Mouse (Mus musculus) gastrocnemius, postnatal 36 days (tissue): ENCODE data around the gene Map10. TPM values are rescaled to one million over a fixed set of nuclear protein-coding genes. Genes with fewer than 3 reads are reported as not detected.
A peak's percentile ranks its signal among the peaks of the same experiment; 100 is the strongest.

ENCODE experiments used
- DNase-seq, 2 experiments: peaks; one replicate each; pipeline ENCODE4 v3.0.0; 2022
- intact Hi-C: fragments of 180-260 bp; cut with DNase I; formaldehyde crosslinking; loops from one replicate; pipeline ENCODE4 v1.15.1; 2025
- long read RNA-seq, 2 experiments: library from polyadenylated mRNA; stranded (forward); transcript quantifications; one replicate each; pipeline ENCODE4 v2.0.0; 2021
- total RNA-seq, 2 experiments: library from RNA; stranded (reverse); gene quantifications; 2 replicates each; pipeline ENCODE4 v1.2.3; 2021

The Map10 gene
- 1 to 10 TPM; 1.9 to 2.3 TPM for total RNA-seq
- long read RNA-seq, experiment 1, partial matches to known transcripts, result 0 of 1 reads
- long read RNA-seq, experiment 1, other reads (novel, unspliced or antisense), result 0 of 1 reads
- long read RNA-seq, experiment 2, partial matches to known transcripts, result 0 of 4 reads
- long read RNA-seq, experiment 2, other reads (novel, unspliced or antisense), result 0 of 4 reads

DNA sequence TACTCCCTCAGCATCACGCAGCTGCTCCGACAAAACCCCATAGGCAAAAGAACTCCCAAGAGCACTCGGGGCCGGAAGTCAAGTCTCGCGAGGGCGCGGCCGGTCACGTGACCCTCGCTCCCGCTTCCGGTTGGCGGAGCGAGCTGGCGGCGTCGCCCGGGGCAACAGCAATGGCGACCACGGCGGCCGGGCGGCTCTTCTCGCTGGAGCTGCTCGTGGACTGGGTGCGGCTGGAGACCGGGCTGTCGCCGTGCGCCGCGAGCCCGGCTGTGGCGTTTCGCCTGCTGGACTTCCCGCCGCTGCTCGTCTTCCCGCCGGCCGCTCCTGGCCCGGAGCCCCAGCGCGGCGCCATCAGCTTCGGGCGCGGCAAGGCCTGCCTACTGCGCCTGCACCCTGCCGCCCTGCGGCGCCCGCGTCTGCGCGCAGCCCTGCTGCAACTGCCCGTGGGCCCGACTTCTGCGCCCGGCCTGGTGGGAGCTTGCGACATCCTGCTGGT is at the start of gene Map10:
TSS of gene Map10 (plus strand) at position 119 of the 496 bp plus-strand sequence.
- intact Hi-C loops, result loop anchor here (5.0 kb wide), 1 partner anchor 97 kb away; no protein-coding TSS in a partner anchor

DNA sequence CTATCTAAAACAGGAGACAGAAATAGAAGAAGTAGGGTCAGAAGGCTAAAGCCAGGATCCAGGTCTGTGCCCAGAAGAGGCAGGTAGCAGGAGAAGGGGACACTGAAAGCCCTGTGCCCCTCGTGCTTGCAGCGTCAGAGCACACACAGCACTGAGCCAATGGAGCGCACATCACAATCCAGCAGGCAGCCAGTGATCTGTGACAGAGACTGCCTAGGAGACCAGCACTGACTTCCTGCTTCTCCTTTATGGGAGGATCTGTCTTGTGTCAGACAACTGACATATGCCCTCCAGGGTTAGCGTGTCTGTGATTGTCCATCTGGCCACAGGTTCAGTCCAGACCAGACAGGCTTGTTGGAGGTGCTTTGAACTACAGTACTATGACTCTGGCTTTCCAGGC is 49.3 kb upstream of the Map10 start:
- DNase-seq, result no peak
- intact Hi-C loops, result no loop called here

More for the DNA sequence above, at the start of gene Map10:
- DNase-seq, result peak; percentile 84

DNA sequence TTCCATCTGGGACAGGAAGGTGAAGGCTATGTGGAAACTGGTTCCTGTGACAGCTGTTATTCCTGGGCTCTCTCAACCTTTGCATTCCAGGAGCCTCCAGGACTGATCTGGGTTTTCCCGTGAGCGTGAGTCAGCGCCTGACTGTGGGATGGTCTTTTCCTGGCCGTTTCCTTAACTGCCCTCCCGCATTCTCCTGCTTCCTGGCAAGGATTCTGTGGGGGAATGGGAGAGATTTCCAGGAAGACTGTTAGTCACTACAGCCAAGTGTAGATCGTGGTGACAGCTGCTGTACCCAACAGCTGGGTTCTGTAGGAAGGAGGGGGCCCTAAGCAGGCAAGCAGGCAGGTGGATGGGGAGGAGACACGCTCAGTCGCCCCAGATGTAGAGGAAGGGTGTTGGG is 45.3 kb upstream of the Map10 start:
- intact Hi-C loops, result no loop called here
- DNase-seq, result no peak

DNA sequence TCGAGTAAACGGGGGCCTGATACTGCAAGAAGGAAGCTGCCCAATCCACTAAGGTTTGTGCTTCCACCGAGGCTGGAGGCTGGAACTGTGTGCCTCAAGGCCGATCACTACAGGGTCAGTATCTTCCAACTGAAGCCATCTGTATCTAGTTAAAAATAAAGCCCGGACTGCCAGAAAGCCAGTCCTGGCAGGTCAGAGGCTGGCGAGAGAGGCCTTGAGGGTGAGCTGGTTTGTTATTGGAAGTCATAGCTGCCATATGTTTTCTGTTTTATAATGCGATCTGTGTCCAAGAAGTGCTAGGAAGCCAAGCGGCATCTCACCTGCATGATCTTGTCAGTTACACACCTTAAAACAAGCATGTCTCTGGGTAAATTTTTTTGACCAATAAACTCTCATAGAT is 43.2 kb upstream of the Map10 start:
- intact Hi-C loops, result no loop called here
- no peak for DNase-seq

GRCm38 (mm10) chr8:125628834-125629233 is 40.8 kb upstream of the Map10 start:
- intact Hi-C loops, result no loop called here
- DNase-seq, result no peak

DNA sequence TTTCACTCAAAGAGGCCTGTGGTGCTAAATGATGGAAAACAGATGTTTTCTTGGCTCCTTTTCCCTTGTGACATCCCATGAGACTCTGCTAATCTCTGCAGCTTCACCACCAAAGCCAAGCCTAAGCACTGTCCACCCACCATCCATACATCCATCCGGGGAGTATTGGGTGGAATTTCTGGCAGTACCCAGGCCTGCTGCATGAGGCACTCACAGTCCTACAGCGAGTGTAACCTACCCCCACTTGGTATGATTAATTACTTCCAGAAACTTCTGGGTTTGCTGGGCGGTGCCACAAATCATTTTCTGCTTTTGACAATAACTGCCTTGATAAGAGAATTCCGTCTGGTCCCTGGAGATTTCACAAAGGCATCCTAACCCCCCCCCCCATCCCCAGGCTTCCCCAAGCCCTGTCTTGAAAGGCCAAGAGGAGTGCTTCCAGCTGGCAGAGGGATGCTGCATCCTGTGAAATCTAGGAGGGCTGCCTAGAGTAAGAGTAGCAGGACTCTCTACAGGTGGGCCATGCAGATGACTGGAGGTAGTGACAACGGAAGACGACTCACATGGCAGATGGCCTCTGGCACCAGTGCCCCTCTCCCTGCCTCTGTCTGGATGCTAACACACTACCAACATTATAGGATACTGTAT is 31.1 kb upstream of the Map10 start:
- no peak for DNase-seq
- intact Hi-C loops, result no loop called here

DNA sequence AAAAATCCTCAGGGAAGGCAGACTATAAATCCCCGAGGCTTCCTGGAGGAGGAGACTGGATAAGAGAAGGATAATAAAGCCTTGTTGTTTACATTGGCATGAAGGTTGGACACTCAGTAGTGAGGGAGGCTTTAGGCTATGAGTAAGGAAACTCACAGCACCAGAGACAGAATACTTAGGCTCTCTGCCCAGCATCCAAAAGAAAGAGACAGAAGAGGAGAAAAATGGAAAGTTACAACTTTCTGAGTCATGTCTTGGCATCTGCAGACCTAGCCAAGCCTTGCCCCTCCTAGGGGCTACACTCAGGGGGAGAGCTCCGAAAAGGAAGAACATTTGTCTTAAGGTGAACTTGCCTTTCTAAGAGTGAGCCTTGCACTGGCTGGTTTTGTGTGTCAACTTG is 30.0 kb upstream of the Map10 start:
- intact Hi-C loops, result no loop called here
- DNase-seq, result no peak

- intact Hi-C loops, result no loop called here
- no peak for DNase-seq
Measured at GRCm38 (mm10) chr8:125640766-125641165, 28.9 kb upstream of the Map10 start.

GRCm38 (mm10) chr8:125641808-125642207 is 27.8 kb upstream of the Map10 start:
- intact Hi-C loops, result no loop called here
- DNase-seq, result no peak

GRCm38 (mm10) chr8:125645757-125646478 is 23.7 kb upstream of the Map10 start:
- intact Hi-C loops, result no loop called here
- DNase-seq, result no peak

DNA sequence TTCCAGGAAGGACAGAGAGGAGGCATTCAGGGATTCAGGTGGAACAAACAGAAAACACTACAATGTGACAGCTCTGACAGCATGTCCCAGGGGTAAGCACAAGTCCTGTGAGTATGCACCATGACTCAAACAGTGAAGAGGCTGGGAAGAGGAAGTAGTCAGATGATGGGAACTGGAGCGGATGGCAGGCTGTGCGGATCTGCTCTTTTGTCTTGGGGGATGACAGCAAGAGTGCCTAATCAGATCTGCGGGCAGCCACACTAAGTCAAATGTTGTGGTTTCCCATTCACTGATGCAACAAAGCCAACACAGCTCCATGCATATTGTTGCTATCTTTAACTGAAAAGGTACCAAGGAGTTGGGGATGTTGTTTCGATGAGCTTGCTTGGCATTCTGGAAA is 20.2 kb upstream of the Map10 start:
- DNase-seq, result no peak
- intact Hi-C loops, result no loop called here

GRCm38 (mm10) chr8:125654821-125655220 is 14.8 kb upstream of the Map10 start:
- no peak for DNase-seq
- intact Hi-C loops, result no loop called here

DNA sequence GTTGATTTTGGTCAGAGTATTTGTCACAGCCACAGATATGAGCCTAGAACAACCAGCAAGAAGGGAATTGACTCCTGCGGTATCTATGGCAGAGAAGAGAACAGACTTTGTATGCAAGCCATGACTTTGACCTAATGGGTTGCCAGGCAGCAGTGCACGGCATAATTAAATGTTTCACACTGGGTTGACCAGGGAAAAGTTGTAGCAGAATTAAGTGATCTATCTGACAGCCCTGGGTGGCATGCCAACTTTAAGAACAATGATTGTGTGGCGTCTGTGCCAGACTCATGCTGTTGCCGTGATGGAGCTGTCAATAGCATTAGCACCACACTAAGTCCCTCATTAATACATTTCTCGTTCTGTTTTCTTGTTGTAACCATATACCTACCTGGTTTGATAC is 11.1 kb upstream of the Map10 start:
- intact Hi-C loops, result no loop called here
- DNase-seq, result no peak

GRCm38 (mm10) chr8:125658926-125659325 is 10.7 kb upstream of the Map10 start:
- intact Hi-C loops, result no loop called here
- DNase-seq, result no peak

DNA sequence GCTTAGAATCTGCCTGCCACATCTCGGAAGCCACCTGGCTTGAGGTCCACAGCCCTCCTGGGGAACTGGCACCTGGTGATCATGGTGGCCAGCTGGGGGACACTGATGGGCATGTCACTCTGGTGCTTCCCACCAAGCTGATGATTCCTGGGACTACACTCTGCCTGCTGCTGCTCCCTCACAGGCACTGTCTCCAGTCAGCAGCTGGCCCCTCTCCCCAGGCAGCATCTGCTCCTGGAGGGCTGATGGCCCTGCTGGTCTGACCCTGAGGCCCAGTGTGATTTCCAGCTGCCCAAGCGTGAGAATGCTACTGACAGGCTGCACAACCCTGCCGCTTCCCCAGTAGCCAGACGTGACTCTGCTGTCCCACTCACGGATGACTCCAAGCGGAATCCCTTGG is 9.2 kb upstream of the Map10 start:
- DNase-seq, result no peak

GRCm38 (mm10) chr8:125661958-125662668 is 7.5 kb upstream of the Map10 start:
- DNase-seq, result no peak
- intact Hi-C loops, result no loop called here

More for the DNA sequence above, 9.2 kb upstream of the Map10 start:
- intact Hi-C loops, result no loop called here

GRCm38 (mm10) chr8:125662669-125663048 is 7.0 kb upstream of the Map10 start:
- peak; percentile 26 to 39 for DNase-seq
- intact Hi-C loops, result no loop called here

- intact Hi-C loops, result loop anchor here (5.0 kb wide), 1 partner anchor 93 kb away; no protein-coding TSS in a partner anchor
- no peak for DNase-seq
Measured at GRCm38 (mm10) chr8:125665183-125665875, 4.3 kb upstream of the Map10 start.

DNA sequence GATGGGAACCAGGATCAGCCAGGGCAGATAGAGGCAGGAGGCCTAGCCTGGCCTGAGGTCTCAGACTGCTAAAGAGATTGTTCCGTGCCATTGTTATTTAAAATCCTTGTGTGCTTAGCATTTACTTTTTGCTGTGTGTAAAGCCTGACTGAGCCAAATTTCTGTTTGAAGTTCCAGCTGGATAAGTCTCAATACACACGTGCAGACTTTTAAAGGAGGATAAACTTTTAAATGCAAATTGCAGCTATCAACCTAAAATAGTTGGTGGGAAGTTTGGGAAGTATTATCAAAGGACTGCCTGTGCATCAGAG is 3.8 kb upstream of the Map10 start:
- intact Hi-C loops, result loop anchor here (5.0 kb wide), 1 partner anchor 94 kb away; no protein-coding TSS in a partner anchor
- DNase-seq, result no peak

- intact Hi-C loops, result loop anchor here (5.0 kb wide), 1 partner anchor 94 kb away; no protein-coding TSS in a partner anchor
- no peak for DNase-seq
Measured at GRCm38 (mm10) chr8:125666201-125666600, 3.4 kb upstream of the Map10 start.
